Mouse (Mus musculus) CD4-positive helper T cell, adult 2 months (primary cell): Measurements from ENCODE around the gene Apbb2.

Experiments used
- DNase-seq: peaks from one replicate; pipeline ENCODE4 v3.0.0-alpha.2; 2012; ENCODE audit warnings: low read depth, missing footprints, low spot score

Gene Apbb2

DNA sequence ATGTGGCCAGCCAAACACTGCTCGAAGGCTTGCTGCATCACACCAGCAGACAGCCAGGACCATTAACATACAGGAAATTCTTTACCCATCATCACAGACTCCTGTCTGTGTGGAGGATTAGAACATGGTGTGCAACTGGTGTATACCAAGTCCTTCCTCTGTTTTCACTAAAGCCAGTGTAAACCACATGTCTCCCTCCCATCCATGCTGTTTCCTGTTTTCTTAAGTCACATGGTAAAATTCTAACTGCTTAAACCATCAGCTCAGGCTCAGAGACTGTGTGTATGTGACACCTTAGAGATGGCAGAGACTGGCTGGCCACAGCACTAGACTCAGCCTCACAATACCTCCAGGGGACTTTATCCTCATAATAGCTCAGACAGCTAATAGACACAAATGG is 236.5 kb downstream of the Apbb2 start:
- no peak for DNase-seq

GRCm38 (mm10) chr5:66378968-66379367 is 239.6 kb downstream of the Apbb2 start:
- no peak for DNase-seq

GRCm38 (mm10) chr5:66376589-66377270 is 241.9 kb downstream of the Apbb2 start:
- DNase-seq: no peak

DNA sequence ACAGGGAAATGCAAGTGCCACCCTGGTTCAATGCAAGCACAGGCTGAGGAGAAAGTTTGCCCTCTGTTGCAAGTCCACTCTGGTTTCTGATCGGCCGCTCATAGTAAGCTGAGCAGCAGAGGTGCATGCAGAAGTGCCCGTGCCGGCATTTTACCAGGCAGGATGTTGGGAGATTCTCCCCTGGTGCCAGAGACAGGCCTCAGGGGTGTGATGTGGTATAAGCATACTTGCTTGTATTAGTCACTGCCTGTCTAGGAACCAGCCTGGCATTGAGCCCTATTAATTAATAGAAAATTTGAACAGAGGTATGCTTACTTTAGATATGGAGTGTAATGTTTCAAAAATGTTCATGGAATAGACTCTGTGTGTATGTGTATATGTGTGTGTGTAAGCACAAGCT is 244.2 kb downstream of the Apbb2 start:
- DNase-seq: no peak

DNA sequence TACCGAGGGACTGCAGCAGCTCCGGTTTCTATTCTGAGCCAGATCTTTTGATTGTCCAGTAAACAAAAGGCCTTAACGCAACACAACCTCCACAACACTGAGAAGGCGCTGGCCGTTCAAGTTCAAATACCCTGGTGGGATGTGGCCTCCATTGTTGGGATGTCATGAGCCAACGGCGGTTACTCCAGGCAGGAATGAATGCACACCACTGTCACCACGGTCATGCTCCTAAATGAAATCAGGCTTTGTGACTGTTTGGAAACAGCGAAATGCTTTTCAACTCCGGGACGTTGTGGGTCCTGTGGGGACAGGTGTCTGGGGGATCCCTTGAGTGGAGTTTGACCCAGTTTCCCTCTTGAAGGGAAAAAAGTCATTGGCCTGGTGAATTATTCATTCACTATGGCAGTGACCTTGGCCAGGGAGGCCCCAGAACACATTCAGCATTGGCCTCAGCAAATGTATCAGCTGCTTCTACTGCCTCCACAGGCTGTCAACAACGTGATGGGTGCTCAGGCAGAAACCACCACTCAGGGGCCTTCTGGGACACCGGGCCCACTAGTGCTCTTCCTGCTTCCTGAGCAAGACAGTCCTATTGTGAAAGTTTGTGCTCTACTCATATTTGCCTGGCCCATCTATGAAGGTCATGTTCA is 244.9 kb downstream of the Apbb2 start:
- no peak for DNase-seq

DNA sequence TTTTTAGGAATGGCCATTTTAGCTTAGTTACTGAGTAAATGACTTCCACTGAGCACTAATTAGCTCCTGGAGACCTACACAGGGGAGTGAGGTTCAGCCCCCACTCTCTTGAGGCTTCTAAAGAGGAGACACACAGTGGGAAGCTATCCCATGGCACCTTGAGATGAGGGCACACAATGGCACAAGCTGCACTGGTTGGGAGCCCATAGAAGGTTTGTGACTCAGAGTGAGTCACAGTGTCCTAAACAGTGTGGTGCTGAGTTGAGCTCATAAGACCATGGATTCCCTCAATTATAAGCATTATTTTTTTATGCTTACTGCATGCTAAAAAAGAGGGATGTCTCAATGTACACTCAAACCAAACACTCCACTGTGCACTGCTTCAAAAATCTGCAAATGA is 247.5 kb downstream of the Apbb2 start:
- no peak for DNase-seq

- peak; percentile 31 for DNase-seq
Measured at GRCm38 (mm10) chr5:66368966-66369365, 249.6 kb downstream of the Apbb2 start.

GRCm38 (mm10) chr5:66367641-66368040 is 250.9 kb downstream of the Apbb2 start:
- DNase-seq: no peak

DNA sequence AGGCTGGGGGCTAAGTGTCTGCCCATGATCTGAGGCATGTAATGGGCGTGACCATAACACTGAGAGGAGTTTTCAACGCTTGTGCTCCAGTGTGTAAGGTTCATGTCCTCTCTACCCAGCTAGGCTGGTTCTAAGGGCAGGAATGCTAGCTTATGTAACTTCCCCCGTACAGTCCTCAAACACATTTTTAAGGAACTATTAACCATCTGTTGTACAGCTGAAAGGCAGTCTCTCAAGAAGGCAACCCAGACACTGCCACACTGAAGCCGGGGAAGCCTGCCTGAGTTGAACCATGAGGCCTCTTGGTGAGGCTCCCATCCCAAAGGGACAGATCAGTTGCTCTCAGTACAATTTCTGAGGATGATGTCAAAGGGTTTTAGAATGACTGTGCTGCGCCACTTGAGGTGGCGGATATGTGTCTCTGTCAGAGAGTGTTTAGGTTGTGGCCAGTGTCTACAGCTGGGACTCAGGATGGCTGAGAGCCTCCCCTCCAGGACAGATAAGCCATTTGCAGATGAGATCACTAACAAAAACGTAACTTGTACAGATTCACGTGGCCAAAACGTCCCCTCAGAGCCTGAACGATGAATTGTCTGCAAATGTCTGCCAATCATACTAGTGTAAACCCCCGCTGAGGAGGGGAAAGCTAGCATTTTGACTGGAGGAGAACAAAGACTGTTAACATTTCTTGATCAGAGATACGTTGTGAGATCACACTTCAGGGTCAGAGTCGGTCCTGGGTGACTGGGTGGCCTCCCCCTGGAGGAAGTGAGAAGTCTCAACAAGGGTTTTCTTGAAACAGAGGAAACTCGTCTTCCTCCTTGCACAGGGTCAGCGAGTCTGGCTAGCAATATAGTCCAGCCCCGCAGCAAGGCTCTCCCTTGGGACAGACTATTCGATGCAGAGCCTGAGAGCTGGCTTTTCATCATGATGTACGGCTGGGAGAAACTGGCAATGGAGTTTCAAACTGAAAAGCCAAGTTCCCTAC is 255.0 kb downstream of the Apbb2 start:
- no peak for DNase-seq

DNA sequence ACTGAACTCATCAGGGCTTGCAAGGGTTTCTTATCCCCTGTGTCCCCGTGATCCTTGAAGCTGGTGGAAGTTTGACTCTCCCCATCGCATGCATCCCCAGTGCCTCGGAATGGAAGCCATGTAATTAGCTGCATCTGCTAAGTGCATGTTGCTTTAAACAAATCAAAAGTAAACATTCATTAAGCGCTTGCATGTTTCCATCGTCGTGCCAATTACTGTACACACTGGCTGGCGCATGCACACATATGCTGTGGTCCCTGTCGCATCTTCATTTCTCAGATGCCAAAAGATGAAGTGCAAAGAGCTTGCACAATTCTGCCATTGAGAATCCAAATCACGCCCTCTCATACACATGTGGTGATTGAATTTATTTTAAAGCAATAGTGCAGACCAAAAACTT is 257.8 kb downstream of the Apbb2 start:
- no peak for DNase-seq

DNA sequence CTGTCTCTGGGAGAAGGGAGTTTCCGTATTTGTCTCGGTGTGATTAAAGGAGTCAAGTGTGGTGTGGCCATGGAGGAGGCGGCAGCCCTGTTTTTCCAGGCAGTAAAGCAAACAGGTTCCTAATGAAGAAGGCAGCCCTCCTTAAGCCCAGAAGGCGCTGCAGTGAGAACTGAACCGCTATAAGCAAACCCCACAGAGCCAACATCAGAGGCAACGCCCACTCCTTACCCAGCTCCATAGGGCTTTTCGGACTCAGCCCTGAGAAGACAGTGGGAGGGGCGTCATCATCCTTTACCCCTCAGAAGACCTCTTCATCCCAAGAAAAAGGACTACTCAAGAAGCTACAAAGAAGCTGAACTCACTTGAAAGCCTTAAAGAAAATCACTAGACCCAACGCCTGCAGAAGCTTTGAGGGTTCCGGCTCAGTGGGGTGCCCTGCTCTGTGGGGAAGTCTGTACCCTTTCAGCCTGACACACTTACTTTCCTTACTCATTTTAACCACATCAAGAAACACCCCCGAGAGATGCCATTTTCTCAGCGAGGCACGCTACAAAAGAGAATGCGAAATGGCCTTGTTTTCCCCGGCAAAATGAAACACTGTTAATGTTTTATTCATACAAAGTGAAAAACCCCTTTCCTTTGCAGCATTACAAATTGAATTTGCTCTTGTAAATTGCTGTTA is 258.7 kb downstream of the Apbb2 start:
- DNase-seq: peak; percentile 7

GRCm38 (mm10) chr5:66355147-66355546 is 263.4 kb downstream of the Apbb2 start:
- no peak for DNase-seq

DNA sequence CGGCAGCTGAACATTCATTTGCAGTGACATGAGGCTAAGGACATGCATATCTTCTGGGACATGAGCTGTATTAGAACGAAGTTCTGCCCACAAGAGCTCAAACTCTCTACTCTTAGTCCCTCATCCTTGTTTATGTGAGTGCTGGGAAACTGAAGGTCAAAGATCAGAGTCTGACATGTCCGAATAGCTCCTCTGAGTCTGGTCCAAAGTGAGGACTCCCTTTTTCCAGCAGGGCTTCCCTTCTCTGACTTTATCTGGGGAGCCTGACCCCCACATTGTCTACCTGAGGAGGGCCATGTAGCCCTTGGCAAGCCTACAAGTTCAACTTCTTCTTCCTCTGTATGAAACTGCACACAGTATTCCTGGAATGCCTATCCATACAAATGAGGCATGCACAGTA is 264.7 kb downstream of the Apbb2 start:
- no peak for DNase-seq

- DNase-seq: no peak
Measured at GRCm38 (mm10) chr5:66351836-66352390, 266.7 kb downstream of the Apbb2 start.

DNA sequence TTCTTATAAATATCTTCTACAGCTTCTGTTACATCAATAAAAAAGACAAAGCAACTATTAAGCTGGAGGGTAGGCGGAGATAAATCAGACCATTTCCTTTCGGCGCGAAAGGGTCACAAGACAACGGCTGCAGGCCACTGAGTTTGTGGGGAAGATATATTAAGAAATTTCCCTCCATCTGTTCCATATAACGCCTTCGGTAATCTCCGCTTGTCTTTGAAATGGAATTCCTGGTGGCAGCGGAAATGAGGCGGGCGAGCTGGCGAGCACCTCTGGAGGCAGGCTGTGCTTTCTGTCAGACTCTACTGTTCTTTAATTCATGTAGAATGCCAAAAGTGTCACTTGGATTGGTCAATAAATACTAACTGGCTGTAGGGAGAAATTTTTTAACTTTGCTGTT is 267.5 kb downstream of the Apbb2 start:
- no peak for DNase-seq

- DNase-seq: no peak
Measured at GRCm38 (mm10) chr5:66350611-66351010, 268.0 kb downstream of the Apbb2 start.

DNA sequence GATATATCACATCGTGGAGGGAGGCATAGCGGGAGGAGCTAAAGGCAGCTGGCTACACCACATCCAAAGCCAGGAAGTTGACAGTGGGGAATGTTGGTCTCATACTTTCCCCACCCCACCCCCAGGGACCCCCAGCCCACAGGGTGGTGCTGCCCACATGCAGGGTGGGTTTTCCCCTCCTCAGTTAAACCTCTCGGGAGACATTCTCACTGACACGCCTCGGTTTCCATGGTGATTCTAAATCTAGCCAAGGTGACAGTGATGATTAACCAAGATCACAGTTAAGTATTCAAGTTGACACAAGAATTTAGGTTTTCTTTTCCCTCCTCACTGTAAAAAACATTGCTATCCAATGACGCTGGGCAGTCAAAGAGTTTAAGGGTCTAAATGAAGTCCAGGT is 270.2 kb downstream of the Apbb2 start:
- no peak for DNase-seq

DNA sequence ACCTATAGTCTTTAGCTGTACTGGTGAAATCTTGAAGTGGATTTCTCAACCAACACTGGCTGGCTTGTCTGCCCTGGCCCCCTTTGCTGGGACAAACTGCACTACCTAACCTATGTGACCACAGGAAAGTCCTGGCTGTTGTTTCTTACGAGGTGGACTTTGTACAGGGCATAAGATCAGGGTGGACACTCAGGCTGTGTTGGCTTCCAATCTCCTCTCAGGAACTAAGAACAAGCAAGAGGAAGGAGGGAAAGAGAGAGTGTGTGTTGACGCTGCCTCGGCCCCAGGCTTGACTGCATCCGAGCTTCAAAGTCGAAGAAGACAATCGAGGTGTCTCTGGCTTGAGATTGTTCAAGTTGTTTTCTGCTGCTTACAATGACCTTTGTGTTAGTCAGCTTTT is 271.8 kb downstream of the Apbb2 start:
- DNase-seq: no peak

DNA sequence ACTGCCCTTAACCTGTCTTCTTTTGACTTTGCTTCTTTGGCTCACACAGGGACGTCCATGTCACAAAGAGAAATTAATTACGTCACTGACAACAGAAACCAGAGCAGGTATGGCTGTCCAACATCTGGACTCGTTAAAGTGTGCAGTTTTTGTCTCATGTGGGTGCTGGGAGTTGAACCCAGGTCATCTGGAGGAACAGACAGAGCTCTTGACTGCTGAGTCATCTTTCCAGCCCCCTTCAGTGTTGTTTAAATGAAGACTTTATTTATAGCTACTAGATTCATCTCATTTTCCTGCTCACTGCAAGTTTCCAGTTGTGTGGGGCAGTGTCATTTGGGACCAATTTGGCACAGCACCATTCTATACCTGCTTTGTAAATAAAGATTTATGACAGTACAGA is 273.4 kb downstream of the Apbb2 start:
- no peak for DNase-seq

- DNase-seq: no peak
Measured at GRCm38 (mm10) chr5:66344182-66344581, 274.4 kb downstream of the Apbb2 start.

DNA sequence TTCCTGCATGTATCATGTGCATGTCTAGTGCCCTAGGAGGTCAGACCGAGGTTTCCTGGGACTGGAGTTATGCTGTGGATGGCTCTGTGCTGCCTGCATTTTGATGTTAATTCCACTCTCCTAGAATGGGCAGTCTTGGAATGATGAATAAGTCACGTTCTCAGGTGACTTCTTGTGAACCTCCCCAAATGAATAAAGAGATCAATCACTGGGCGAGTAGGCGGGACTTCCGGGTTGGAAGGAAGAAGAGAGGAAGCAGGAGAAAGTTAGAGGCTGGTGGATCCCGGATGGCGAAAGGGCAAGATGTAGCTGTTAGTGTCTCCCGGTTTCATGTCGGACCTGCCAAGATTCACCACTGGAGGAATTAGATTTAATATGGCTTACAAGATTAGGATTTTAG is 276.3 kb downstream of the Apbb2 start:
- no peak for DNase-seq
